Mouse (Mus musculus) erythroblast, embryonic 14.5 days (primary cell): ENCODE data around the gene Abcg4. TPM values are rescaled to one million over a fixed set of nuclear protein-coding genes. Genes with fewer than 3 reads are reported as not detected.
"Not testable (repeated sequence)": the region's sequence is repeated elsewhere in the genome, so short reads cannot be mapped to it uniquely, and the experiment has no call there.

Experiments
- H3K27me3 ChIP-seq: 2 replicates; pipeline ENCODE4 v1.6.1; 2012; ENCODE audit warnings: inconsistent platforms; ENCODE audit not compliant: control insufficient read depth
- H3K36me3 ChIP-seq: 2 replicates; pipeline ENCODE4 v1.6.1; 2012; ENCODE audit warnings: mild to moderate bottlenecking, inconsistent platforms; ENCODE audit not compliant: control insufficient read depth
- H3K4me1 ChIP-seq: 2 replicates; pipeline ENCODE4 v1.6.1; 2012; ENCODE audit warnings: inconsistent platforms; ENCODE audit not compliant: control insufficient read depth
- H3K4me3 ChIP-seq: replicated peaks from 2 replicates; pipeline ENCODE3; 2012; ENCODE audit warnings: moderate library complexity, mild to moderate bottlenecking, inconsistent platforms
- H3K9me3 ChIP-seq: 2 replicates; pipeline ENCODE4 v1.6.1; 2012; ENCODE audit warnings: low read length, inconsistent platforms, mixed read lengths; ENCODE audit not compliant: control insufficient read depth
- GATA1 ChIP-seq: IDR thresholded peaks from 2 replicates; pipeline ENCODE4 v1.6.1; 2012; ENCODE audit warnings: low read length, inconsistent platforms, mixed read lengths
- TAL1 ChIP-seq: IDR thresholded peaks from 3 replicates; pipeline ENCODE4 v1.6.1; 2012; ENCODE audit warnings: low read length, inconsistent platforms, mixed read lengths
- polyA plus RNA-seq: library from polyadenylated mRNA; stranded (reverse); fragments of >175 nt; gene quantifications from 2 replicates; pipeline ENCODE4 v1.2.3, GENCODE M21; 2012

The Abcg4 gene
- polyA plus RNA-seq, 1 experiment: 19.9 TPM

- TF ChIP-seq GATA1: no peak
- no peak for TF ChIP-seq TAL1
- Histone ChIP-seq H3K36me3 (peaks cover 84% of the 10 kb centered on the region), H3K27me3 (no peaks in the 10 kb centered on the region), H3K9me3 (no peaks in the 10 kb centered on the region), H3K4me3 (no peak overlapping the region), H3K4me1 (peaks cover 34% of the 10 kb centered on the region)
Measured at GRCm38 (mm10) chr9:44311136-44312134, 23.0 kb upstream of the Abcg4 start.

GRCm38 (mm10) chr9:44310750-44311135 is 22.3 kb upstream of the Abcg4 start:
- peaks cover 37% of the 10 kb centered on the region for H3K4me1 ChIP-seq
- H3K9me3 ChIP-seq: no peaks in the 10 kb centered on the region
- TF ChIP-seq TAL1 (no peak), GATA1 (no peak)
- H3K27me3 ChIP-seq: no peaks in the 10 kb centered on the region
- peaks cover 77% of the 10 kb centered on the region for H3K36me3 ChIP-seq
- H3K4me3 ChIP-seq: no peak overlapping the region

- H3K4me1 ChIP-seq: peaks cover 38% of the 10 kb centered on the region
- H3K36me3 ChIP-seq: peaks cover 67% of the 10 kb centered on the region
- H3K27me3 ChIP-seq: no peaks in the 10 kb centered on the region
- TF ChIP-seq GATA1: no peak
- TF ChIP-seq TAL1: no peak
- no peaks in the 10 kb centered on the region for H3K9me3 ChIP-seq
- no peak overlapping the region for H3K4me3 ChIP-seq
Measured at GRCm38 (mm10) chr9:44309756-44310155, 21.3 kb upstream of the Abcg4 start.

GRCm38 (mm10) chr9:44307248-44307647 is 18.8 kb upstream of the Abcg4 start:
- Histone ChIP-seq H3K27me3 (no peaks in the 10 kb centered on the region), H3K9me3 (no peaks in the 10 kb centered on the region), H3K4me3 (no peak overlapping the region), H3K4me1 (peaks cover 52% of the 10 kb centered on the region), H3K36me3 (peaks cover 63% of the 10 kb centered on the region)
- TF ChIP-seq TAL1 (no peak), GATA1 (no peak)

- peaks cover 51% of the 10 kb centered on the region for H3K4me1 ChIP-seq
- TF ChIP-seq TAL1: no peak
- no peak for TF ChIP-seq GATA1
- no peaks in the 10 kb centered on the region for H3K9me3 ChIP-seq
- H3K36me3 ChIP-seq: peaks cover 64% of the 10 kb centered on the region
- no peaks in the 10 kb centered on the region for H3K27me3 ChIP-seq
- peak overlapping the region; percentile 26 for H3K4me3 ChIP-seq
Measured at GRCm38 (mm10) chr9:44306532-44306931, 18.1 kb upstream of the Abcg4 start.

GRCm38 (mm10) chr9:44305466-44306079 is 17.2 kb upstream of the Abcg4 start, which contains the start of gene Hinfp:
Gene Hinfp (minus strand): TSS chr9:44305671.
- peaks cover 64% of the 10 kb centered on the region for H3K36me3 ChIP-seq
- TF ChIP-seq GATA1: no peak
- TF ChIP-seq TAL1: no peak
- peak within 1 kb of the TSS; percentile 97 for H3K4me3 ChIP-seq
- H3K9me3 ChIP-seq: no peaks in the 10 kb centered on the region
- no peaks in the 10 kb centered on the region for H3K27me3 ChIP-seq
- H3K4me1 ChIP-seq: peaks cover 47% of the 10 kb centered on the region

GRCm38 (mm10) chr9:44300001-44300400 is 11.6 kb upstream of the Abcg4 start:
- not testable (repeated sequence) for H3K4me3 ChIP-seq, H3K27me3 ChIP-seq, H3K9me3 ChIP-seq
- peaks cover 92% of the 10 kb centered on the region for H3K36me3 ChIP-seq
- H3K4me1 ChIP-seq: peaks cover 25% of the 10 kb centered on the region

GRCm38 (mm10) chr9:44292490-44292889 is 4.1 kb upstream of the Abcg4 start:
- TF ChIP-seq TAL1 (no peak), GATA1 (no peak)
- H3K4me3 ChIP-seq: no peak overlapping the region
- peaks cover 85% of the 10 kb centered on the region for H3K36me3 ChIP-seq
- peaks cover 51% of the 10 kb centered on the region for H3K4me1 ChIP-seq
- H3K9me3 ChIP-seq: peaks cover 12% of the 10 kb centered on the region
- no peaks in the 10 kb centered on the region; the same call in 1 of the 2 replicates for H3K27me3 ChIP-seq

- Histone ChIP-seq H3K36me3 (peaks cover 81% of the 10 kb centered on the region), H3K4me3 (peak overlapping the region; percentile 100), H3K9me3 (peaks cover 12% of the 10 kb centered on the region), H3K4me1 (peaks cover 83% of the 10 kb centered on the region), H3K27me3 (peaks cover 2% of the 10 kb centered on the region; the same call in 1 of the 2 replicates)
- no peak for TF ChIP-seq GATA1
- no peak for TF ChIP-seq TAL1
Measured at GRCm38 (mm10) chr9:44288959-44289291, 510 bp upstream of the Abcg4 start.
